Mouse (Mus musculus): ENCODE measurements around the gene Mdfi.
"Not testable (repeated sequence)": the region's sequence is repeated elsewhere in the genome, so short reads cannot be mapped to it uniquely, and the experiment has no call there.

Gene Mdfi

DNA sequence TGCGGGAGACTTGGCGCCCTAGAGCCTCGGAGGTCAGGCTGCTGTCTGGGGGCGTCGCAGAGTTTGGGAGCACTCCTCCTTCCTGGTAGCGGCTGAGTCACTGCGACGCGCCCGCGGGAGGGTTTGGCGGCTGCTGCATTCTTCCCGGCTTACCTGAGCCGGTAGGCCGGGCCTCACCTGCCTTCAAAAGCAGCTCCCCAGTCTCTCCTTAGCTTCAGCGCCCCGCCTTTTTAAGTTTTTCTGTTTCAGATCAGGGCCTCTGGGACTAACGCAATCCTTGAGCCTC, at the start of gene Mdfi:
Gene Mdfi (minus strand): TSS at position 210 of the 286 bp plus-strand sequence.
- no peak for DNase-seq (ENCODE audit: inconsistent age in 2 of 2, low spot score in 1 of 2)

- no peak for DNase-seq (ENCODE audit: inconsistent age in 2 of 2, low spot score in 1 of 2)
Observed at GRCm38 (mm10) chr17:47883099-47883498, 48.6 kb upstream of the Mdfi start.

DNA sequence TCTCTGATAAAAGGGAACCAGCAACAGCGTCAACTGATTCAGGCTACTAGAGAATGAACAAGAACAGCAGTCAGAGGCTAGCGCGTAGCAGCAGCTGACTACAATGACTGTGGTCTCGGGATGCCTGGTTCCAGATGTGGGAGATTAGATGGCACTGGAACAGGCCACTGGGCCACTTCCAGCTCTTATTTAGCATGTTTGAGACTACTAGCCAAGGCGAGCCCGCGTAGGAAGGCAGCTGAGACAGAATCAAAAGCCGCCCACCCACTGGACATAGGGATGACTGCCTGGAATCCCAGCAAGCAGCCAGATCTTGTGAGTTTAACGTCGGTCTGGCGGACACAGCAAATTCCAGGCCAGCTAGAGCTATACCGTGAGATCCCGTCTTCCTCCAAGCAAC, 46.8 kb upstream of the Mdfi start:
- no peak for DNase-seq (ENCODE audit: inconsistent age in 2 of 2, low spot score in 1 of 2)

GRCm38 (mm10) chr17:47879207-47879606, 44.7 kb upstream of the Mdfi start:
- DNase-seq (ENCODE audit: inconsistent age in 2 of 2, low spot score in 1 of 2) = no peak

GRCm38 (mm10) chr17:47878378-47879089, 44.0 kb upstream of the Mdfi start:
- no peak for DNase-seq (ENCODE audit: inconsistent age in 2 of 2, low spot score in 1 of 2)

DNA sequence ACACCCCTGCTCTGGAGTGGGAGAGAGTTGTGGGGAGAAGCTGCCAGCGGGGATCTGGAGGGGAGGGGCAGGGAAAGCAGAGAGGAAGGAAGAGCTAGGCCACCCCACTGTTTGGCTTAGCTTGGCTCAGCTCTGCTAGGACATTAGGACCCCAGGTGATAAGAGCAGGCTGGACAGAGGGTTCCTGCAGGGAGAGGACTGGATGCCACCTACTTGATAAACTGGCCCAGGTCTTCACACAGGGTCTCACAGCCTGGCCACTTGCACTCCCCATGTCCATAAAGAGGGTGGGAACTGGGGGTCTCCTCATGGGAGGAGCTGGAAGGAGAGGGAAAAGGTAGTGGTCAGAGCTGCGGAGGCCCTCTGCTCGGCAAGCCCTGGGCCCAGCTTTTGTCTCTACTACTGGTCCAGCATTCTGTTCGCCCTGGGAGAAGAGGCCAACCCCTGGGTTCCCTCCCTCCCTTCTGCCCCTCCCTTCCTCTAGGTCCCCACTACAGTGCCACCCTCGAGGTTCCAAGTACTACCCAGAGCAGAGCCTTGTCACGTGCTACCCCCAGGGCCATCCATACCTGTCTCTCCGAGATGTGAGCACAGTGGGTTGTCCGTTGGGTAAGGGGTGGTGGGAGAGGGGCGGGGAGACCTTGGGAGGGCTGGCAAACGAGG, 43.4 kb upstream of the Mdfi start:
- DNase-seq (ENCODE audit: inconsistent age in 2 of 2, low spot score in 1 of 2) = no peak

- DNase-seq (ENCODE audit: inconsistent age in 2 of 2, low spot score in 1 of 2) = no peak
Observed at GRCm38 (mm10) chr17:47876776-47877714, 42.6 kb upstream of the Mdfi start.

- peak; percentile 75 to 94 for DNase-seq (ENCODE audit: inconsistent age in 2 of 2, low spot score in 1 of 2)
Observed at GRCm38 (mm10) chr17:47873341-47873791, 38.9 kb upstream of the Mdfi start.

- peak in 1 of 2 experiments; percentile 43 for DNase-seq (ENCODE audit: inconsistent age in 2 of 2, low spot score in 1 of 2)
Observed at GRCm38 (mm10) chr17:47872311-47873011, 38.0 kb upstream of the Mdfi start.

- DNase-seq (ENCODE audit: inconsistent age in 2 of 2, low spot score in 1 of 2) = no peak
Observed at GRCm38 (mm10) chr17:47869874-47870273, 35.4 kb upstream of the Mdfi start.

DNA sequence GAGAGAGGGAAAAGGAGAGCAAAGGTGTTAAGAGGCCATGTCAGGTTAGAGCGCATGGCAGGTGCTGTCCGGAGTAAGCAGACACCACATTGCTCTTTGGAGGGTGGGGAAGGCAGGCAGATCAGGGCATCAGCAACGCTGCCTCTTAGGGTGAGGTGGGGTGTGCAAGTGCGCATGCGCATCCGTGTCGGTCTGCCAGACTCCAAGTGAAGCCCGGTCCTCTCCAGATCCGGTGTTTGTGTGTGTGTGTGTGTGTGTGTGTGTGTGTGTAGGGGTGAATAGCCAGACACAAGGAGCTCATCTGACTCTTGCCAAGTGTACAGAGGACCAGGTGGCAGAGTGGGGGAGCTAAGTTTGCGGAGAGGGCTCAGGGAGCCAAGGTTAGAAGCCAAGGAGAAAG, 31.5 kb upstream of the Mdfi start:
- DNase-seq (ENCODE audit: inconsistent age in 2 of 2, low spot score in 1 of 2) = no peak

DNA sequence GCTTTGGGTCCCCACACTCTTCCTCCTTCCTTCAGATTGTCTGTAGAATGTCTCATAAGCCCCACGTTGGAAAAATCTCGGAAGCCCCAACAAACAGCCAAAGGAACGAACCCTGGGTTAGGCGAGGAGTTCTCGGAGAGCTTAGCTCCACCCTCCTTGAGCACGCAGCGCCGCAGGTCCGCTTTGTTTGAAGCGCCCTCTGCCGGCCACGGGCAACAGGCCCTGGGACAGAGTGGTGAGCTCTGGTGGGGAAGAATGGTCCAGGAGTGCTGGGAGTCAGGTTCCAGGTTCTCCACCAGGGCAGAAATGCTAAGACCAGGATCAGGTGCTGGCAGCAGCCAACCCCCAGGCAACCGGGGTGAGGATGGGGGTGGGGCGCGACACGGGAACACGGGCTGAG, 30.0 kb upstream of the Mdfi start:
- peak; percentile 86 to 94 for DNase-seq (ENCODE audit: inconsistent age in 2 of 2, low spot score in 1 of 2)

- no peak for DNase-seq (ENCODE audit: inconsistent age in 2 of 2, low spot score in 1 of 2)
Observed at GRCm38 (mm10) chr17:47863437-47863836, 28.9 kb upstream of the Mdfi start.

DNA sequence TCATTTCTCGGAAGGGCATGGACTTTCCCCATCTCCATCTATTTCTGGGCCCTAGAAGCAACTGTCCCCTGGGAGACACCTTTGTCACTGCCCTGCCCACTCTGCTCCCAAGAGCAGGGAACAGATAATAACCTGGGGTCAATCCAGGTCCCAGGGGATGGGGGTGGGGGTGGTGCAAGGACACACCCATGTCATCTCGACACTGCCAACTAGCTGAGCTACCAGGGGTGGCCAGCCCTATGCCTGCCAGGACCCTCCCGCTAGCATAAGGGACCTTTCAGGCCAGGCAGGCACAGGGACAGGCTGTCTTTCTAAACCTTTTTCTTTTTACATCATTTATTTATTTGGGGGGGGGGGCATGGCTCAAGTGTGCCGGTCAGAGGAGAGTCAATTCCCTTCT, 28.5 kb upstream of the Mdfi start:
- DNase-seq (ENCODE audit: inconsistent age in 2 of 2, low spot score in 1 of 2) = no peak

DNA sequence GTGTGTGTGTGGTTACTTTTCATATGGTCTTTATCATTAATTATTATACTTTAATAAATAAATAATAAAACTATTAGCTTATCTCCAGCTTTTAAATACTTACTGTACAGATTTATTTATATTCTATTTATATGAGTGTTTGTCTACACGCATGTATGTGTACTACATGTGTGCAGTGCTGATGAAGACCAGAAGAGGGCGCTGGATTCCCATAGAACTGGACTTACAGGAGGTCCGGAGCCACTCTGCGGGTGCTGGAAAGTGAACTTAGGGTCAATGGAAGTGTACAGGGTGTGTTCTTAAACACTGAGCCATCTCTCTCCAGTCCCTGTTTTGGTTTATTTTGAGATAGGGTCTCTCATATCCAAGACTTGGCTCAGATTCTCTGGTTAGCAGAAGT, 21.1 kb upstream of the Mdfi start:
- no peak for DNase-seq (ENCODE audit: inconsistent age in 2 of 2, low spot score in 1 of 2)

GRCm38 (mm10) chr17:47854908-47855307, 20.4 kb upstream of the Mdfi start:
- DNase-seq (ENCODE audit: inconsistent age in 2 of 2, low spot score in 1 of 2) = no peak

DNA sequence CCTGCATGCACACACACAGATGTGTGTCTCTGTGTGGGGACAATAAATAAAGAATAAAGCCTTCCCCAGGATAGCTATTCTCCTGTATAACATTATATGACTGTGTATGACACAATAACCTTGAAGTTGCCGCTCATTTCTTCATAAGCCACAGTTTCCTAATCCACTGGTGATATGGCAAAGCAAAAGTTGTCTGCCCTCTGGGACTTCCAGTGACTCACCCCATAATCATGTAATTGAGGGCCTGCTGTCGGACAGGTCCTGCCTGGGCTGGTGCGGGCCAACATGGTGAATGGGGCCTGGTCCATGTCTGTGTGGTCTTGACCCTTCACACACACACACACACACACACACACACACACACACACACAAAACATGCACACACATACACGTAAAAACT, 19.3 kb upstream of the Mdfi start:
- DNase-seq (ENCODE audit: inconsistent age in 2 of 2, low spot score in 1 of 2) = peak in 1 of 2 experiments; percentile 73

- no peak for DNase-seq (ENCODE audit: inconsistent age in 2 of 2, low spot score in 1 of 2)
Observed at GRCm38 (mm10) chr17:47853336-47853735, 18.8 kb upstream of the Mdfi start.

GRCm38 (mm10) chr17:47851798-47852360, 17.4 kb upstream of the Mdfi start:
- DNase-seq (ENCODE audit: inconsistent age in 2 of 2, low spot score in 1 of 2) = not testable (repeated sequence)

DNA sequence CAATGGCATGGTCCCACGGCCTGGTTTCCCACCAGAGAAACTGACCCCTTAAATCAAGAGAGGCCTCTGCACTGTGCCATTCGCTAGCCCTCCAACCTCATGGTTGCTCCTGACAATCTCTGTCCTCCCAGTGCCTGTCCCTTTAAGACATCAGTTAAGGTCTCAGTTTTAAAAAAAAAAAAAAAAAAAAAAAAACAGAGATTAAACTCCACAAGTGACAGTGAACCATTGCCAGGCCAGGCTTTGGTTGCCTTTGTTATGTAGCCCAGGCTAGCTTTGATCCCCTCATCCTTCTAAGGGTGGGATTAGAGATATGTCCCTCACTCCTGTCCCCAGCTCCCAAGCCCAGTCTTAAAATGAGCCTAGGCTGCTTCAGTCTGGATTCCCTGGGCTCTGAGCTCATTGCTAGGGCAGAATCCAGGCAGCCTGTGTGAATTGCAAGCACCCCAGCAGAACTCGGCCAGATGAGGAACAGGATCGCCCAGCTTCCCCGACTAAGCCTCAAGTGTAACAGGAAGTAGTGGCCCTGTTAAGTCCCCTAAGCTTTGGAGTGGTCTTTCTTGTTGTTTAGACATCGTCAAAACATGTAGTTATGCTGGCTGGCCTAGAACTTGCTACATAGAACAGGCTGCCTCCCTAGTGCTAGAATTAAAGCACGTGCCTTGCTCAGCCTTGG, 16.3 kb upstream of the Mdfi start:
- DNase-seq (ENCODE audit: inconsistent age in 2 of 2, low spot score in 1 of 2) = no peak

Measured in adrenal gland, adult (tissue).